Mouse (Mus musculus): ENCODE data around the gene Klhl9.

The Klhl9 gene

GRCm38 (mm10) chr4:88718715-88719114, 3.5 kb downstream of the Klhl9 start:
- no peak for DNase-seq (ENCODE audit: low read depth in 2 of 2, low spot score in 2 of 2)

- DNase-seq (ENCODE audit: low read depth in 2 of 2, low spot score in 2 of 2) = no peak
Measured at GRCm38 (mm10) chr4:88715059-88715458, 7.2 kb downstream of the Klhl9 start.

- DNase-seq (ENCODE audit: low read depth in 2 of 2, low spot score in 2 of 2) = no peak
Measured at GRCm38 (mm10) chr4:88714281-88714680, 8.0 kb downstream of the Klhl9 start.

GRCm38 (mm10) chr4:88707128-88707826, 15.0 kb downstream of the Klhl9 start:
- no peak for DNase-seq (ENCODE audit: low read depth in 2 of 2, low spot score in 2 of 2)

GRCm38 (mm10) chr4:88705924-88706323, 16.3 kb downstream of the Klhl9 start:
- DNase-seq (ENCODE audit: low read depth in 2 of 2, low spot score in 2 of 2) = no peak

- DNase-seq (ENCODE audit: low read depth in 2 of 2, low spot score in 2 of 2) = no peak
Measured at GRCm38 (mm10) chr4:88699301-88699700, 23.0 kb downstream of the Klhl9 start.

- DNase-seq (ENCODE audit: low read depth in 2 of 2, low spot score in 2 of 2) = no peak
Measured at GRCm38 (mm10) chr4:88698781-88699180, 23.5 kb downstream of the Klhl9 start.

- no peak for DNase-seq (ENCODE audit: low read depth in 2 of 2, low spot score in 2 of 2)
Measured at GRCm38 (mm10) chr4:88697753-88698152, 24.5 kb downstream of the Klhl9 start.

- no peak for DNase-seq (ENCODE audit: low read depth in 2 of 2, low spot score in 2 of 2)
Measured at GRCm38 (mm10) chr4:88697108-88697507, 25.2 kb downstream of the Klhl9 start.

GRCm38 (mm10) chr4:88696237-88696884, 25.9 kb downstream of the Klhl9 start:
- peak; percentile 59 to 69 for DNase-seq (ENCODE audit: low read depth in 2 of 2, low spot score in 2 of 2)

- peak in 1 of 2 experiments; percentile 18 for DNase-seq (ENCODE audit: low read depth in 2 of 2, low spot score in 2 of 2)
Measured at GRCm38 (mm10) chr4:88693392-88693791, 28.9 kb downstream of the Klhl9 start.

- peak; percentile 31 to 44 for DNase-seq (ENCODE audit: low read depth in 2 of 2, low spot score in 2 of 2)
Measured at GRCm38 (mm10) chr4:88692537-88692936, 29.7 kb downstream of the Klhl9 start.

- no peak for DNase-seq (ENCODE audit: low read depth in 2 of 2, low spot score in 2 of 2)
Measured at GRCm38 (mm10) chr4:88691259-88691658, 31.0 kb downstream of the Klhl9 start, which contains the start of gene Ifnab. Gene Ifnab (minus strand): TSS chr4:88691359.

- DNase-seq (ENCODE audit: low read depth in 2 of 2, low spot score in 2 of 2) = no peak
Measured at GRCm38 (mm10) chr4:88683812-88684211, 38.5 kb downstream of the Klhl9 start, which contains the start of gene Ifna2. Gene Ifna2 (minus strand): TSS chr4:88683912.

- DNase-seq (ENCODE audit: low read depth in 2 of 2, low spot score in 2 of 2) = no peak
Measured at GRCm38 (mm10) chr4:88681353-88681752, 40.9 kb downstream of the Klhl9 start.

- peak; percentile 17 to 41 for DNase-seq (ENCODE audit: low read depth in 2 of 2, low spot score in 2 of 2)
Measured at GRCm38 (mm10) chr4:88680362-88680761, 41.9 kb downstream of the Klhl9 start.

GRCm38 (mm10) chr4:88676824-88677223, 45.4 kb downstream of the Klhl9 start, which contains the start of gene Ifna16:
Gene Ifna16 (minus strand): TSS chr4:88676924.
- DNase-seq (ENCODE audit: low read depth in 2 of 2, low spot score in 2 of 2) = no peak

Measured in CD8-positive naive resting alpha-beta T cell, adult 2 months (primary cell).